Mouse (Mus musculus): ENCODE data around the gene Adam23. TPM values are rescaled to one million over a fixed set of nuclear protein-coding genes. Genes with fewer than 3 reads are reported as not detected.

Adam23 gene
- polyA plus RNA-seq, 1 experiment from 2014 or later: 3.0 TPM

DNA sequence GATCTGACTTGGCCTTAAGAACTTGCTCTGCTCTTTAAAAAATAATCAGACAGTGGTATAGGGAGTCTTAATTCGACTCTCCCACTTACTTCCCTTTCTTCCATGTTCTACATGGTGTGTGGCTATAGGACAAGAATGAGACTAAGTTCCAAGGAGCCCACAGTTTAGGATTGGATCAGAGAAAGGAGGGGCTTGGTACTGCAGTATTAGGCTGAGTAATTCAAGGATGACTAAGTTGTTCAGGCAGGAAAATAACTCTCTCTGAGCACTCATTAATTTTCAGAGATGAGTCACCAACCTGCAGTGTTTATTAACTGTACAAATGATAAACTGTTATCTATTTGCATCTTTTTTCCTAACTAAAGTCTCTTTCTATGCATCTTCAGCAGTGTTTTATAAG lies 45.3 kb downstream of the Adam23 start:
- H3K9ac ChIP-seq (ENCODE audit: low read depth, low read length): no peak overlapping the region
- DNase-seq (ENCODE audit: low spot score): no peak
- H3K4me2 ChIP-seq (ENCODE audit: low read length): no peak overlapping the region
- no peaks in the 10 kb centered on the region for H3K4me1 ChIP-seq (replicated peaks; ENCODE audit: insufficient read depth, low read length)
- H3K9me3 ChIP-seq (replicated peaks; ENCODE audit: low read length): no peaks in the 10 kb centered on the region
- ATAC-seq (replicated peaks; ENCODE audit: low FRiP score, low read depth): no peak
- no peaks in the 10 kb centered on the region for H3K27me3 ChIP-seq (ENCODE audit: insufficient read depth, low read length)
- no peak for TF ChIP-seq CTCF (IDR thresholded peaks at IDR 0.05; ENCODE audit: low read depth)
- no peak overlapping the region for H3K4me3 ChIP-seq (replicated peaks; ENCODE audit: low read depth, low read length)
- 55% methylated on average over 1 of the region's 1 CpGs for WGBS
- no peaks in the 10 kb centered on the region for H3K36me3 ChIP-seq (ENCODE audit: insufficient read depth, low read length)
- no peak overlapping the region for H3K27ac ChIP-seq

- Histone ChIP-seq H3K9ac (ENCODE audit: low read depth, low read length) (no peak overlapping the region), H3K4me2 (ENCODE audit: low read length) (no peak overlapping the region), H3K4me1 (replicated peaks; ENCODE audit: insufficient read depth, low read length) (no peaks in the 10 kb centered on the region), H3K9me3 (replicated peaks; ENCODE audit: low read length) (no peaks in the 10 kb centered on the region), H3K36me3 (ENCODE audit: insufficient read depth, low read length) (no peaks in the 10 kb centered on the region), H3K27me3 (ENCODE audit: insufficient read depth, low read length) (no peaks in the 10 kb centered on the region), H3K27ac (no peak overlapping the region), H3K4me3 (replicated peaks; ENCODE audit: low read depth, low read length) (no peak overlapping the region)
- DNase-seq (ENCODE audit: low spot score) (no peak), ATAC-seq (replicated peaks; ENCODE audit: low FRiP score, low read depth) (no peak)
- 65% methylated on average over 5 of the region's 5 CpGs for WGBS
- TF ChIP-seq CTCF (IDR thresholded peaks at IDR 0.05; ENCODE audit: low read depth): no peak
Observed at GRCm38 (mm10) chr1:63493325-63493724, 47.6 kb downstream of the Adam23 start.

DNA sequence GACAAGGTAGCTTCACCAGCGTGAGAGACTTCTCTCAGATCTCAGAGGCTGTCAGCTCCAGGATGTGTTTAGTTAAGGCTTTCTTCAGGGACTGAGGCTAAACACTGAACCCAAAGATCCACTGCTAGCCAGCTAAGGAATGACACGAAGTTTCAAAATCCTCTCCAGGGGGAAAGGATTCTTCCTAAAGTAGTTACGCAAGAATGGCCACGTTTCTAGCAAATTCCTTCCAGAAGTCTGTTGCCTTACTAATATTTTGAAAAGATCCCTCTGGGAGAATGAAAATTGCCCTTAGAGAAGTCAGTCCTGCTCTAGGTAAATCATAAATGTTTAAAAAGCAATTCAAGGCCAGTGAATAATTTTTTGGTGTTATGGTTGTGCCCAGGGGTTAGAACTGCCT lies 61.7 kb downstream of the Adam23 start:
- no peaks in the 10 kb centered on the region for H3K4me1 ChIP-seq (replicated peaks; ENCODE audit: insufficient read depth, low read length)
- DNase-seq (ENCODE audit: low spot score): no peak
- no peak overlapping the region for H3K4me2 ChIP-seq (ENCODE audit: low read length)
- TF ChIP-seq CTCF (IDR thresholded peaks at IDR 0.05; ENCODE audit: low read depth): no peak
- H3K27ac ChIP-seq: no peak overlapping the region
- no peak overlapping the region for H3K9ac ChIP-seq (ENCODE audit: low read depth, low read length)
- no peaks in the 10 kb centered on the region for H3K36me3 ChIP-seq (ENCODE audit: insufficient read depth, low read length)
- ATAC-seq (replicated peaks; ENCODE audit: low FRiP score, low read depth): no peak
- H3K9me3 ChIP-seq (replicated peaks; ENCODE audit: low read length): no peaks in the 10 kb centered on the region
- H3K27me3 ChIP-seq (ENCODE audit: insufficient read depth, low read length): no peaks in the 10 kb centered on the region
- no peak overlapping the region for H3K4me3 ChIP-seq (replicated peaks; ENCODE audit: low read depth, low read length)
- WGBS: 67% methylated on average over 4 of the region's 4 CpGs

- DNase-seq (ENCODE audit: low spot score): no peak
- no peak for TF ChIP-seq CTCF (IDR thresholded peaks at IDR 0.05; ENCODE audit: low read depth)
Observed at GRCm38 (mm10) chr1:63508801-63509200, 63.1 kb downstream of the Adam23 start.

DNA sequence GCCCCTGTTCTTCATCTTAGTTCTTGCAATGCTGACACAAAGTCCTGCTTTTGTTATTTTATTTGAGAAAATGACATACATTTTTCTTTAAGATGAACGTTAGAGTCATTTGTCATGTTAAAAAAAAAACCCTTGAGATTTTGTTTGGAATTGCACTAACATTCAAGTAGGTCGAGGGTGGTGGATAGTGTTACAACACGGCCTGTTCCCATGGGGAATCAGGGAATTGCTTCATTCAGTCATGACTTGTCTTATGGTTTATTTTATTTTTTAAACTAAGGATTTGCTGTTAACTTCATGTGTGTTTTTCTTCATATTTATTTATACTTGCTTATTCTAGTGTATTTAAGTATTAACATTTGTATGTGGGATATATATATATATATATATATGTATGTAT lies 65.7 kb downstream of the Adam23 start:
- Histone ChIP-seq H3K9me3 (replicated peaks; ENCODE audit: low read length) (no peaks in the 10 kb centered on the region), H3K4me2 (ENCODE audit: low read length) (no peak overlapping the region), H3K9ac (ENCODE audit: low read depth, low read length) (no peak overlapping the region), H3K36me3 (ENCODE audit: insufficient read depth, low read length) (no peaks in the 10 kb centered on the region), H3K27ac (no peak overlapping the region), H3K4me1 (replicated peaks; ENCODE audit: insufficient read depth, low read length) (no peaks in the 10 kb centered on the region), H3K4me3 (replicated peaks; ENCODE audit: low read depth, low read length) (no peak overlapping the region), H3K27me3 (ENCODE audit: insufficient read depth, low read length) (no peaks in the 10 kb centered on the region)
- WGBS: 43% methylated on average over 3 of the region's 3 CpGs
- DNase-seq (ENCODE audit: low spot score) (no peak), ATAC-seq (replicated peaks; ENCODE audit: low FRiP score, low read depth) (no peak)
- TF ChIP-seq CTCF (IDR thresholded peaks at IDR 0.05; ENCODE audit: low read depth): no peak

More at GRCm38 (mm10) chr1:63508801-63509200, 63.1 kb downstream of the Adam23 start:
- H3K4me1 ChIP-seq (replicated peaks; ENCODE audit: insufficient read depth, low read length): no peaks in the 10 kb centered on the region
- no peak overlapping the region for H3K27ac ChIP-seq
- H3K4me2 ChIP-seq (ENCODE audit: low read length): no peak overlapping the region
- H3K9me3 ChIP-seq (replicated peaks; ENCODE audit: low read length): no peaks in the 10 kb centered on the region
- H3K9ac ChIP-seq (ENCODE audit: low read depth, low read length): no peak overlapping the region
- ATAC-seq (replicated peaks; ENCODE audit: low FRiP score, low read depth): no peak
- WGBS: 47% methylated on average over 4 of the region's 4 CpGs
- no peaks in the 10 kb centered on the region for H3K36me3 ChIP-seq (ENCODE audit: insufficient read depth, low read length)
- H3K4me3 ChIP-seq (replicated peaks; ENCODE audit: low read depth, low read length): no peak overlapping the region
- no peaks in the 10 kb centered on the region for H3K27me3 ChIP-seq (ENCODE audit: insufficient read depth, low read length)

DNA sequence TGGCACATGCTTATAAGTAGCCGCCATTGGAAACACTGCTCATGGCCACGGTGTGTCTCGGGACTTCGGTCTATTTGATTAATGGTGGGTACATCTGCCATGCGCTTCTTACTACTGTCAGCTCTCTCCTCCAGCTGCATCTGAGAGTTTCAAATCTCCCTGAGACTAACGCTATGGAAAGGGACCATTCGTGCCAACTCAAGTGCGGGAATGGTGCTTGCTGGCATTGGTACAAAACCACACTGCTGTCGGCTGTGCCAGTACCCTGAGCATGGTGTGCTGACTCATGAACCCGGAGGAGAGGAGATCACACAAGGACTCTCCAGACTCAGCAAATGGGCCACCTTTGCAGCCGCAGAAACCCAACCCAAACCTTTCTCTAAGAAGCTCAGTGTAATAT lies 72.1 kb downstream of the Adam23 start:
- H3K36me3 ChIP-seq (ENCODE audit: insufficient read depth, low read length): no peaks in the 10 kb centered on the region
- H3K4me2 ChIP-seq (ENCODE audit: low read length): no peak overlapping the region
- no peak for DNase-seq (ENCODE audit: low spot score)
- H3K27me3 ChIP-seq (ENCODE audit: insufficient read depth, low read length): no peaks in the 10 kb centered on the region
- no peak overlapping the region for H3K4me3 ChIP-seq (replicated peaks; ENCODE audit: low read depth, low read length)
- H3K9ac ChIP-seq (ENCODE audit: low read depth, low read length): no peak overlapping the region
- no peak for ATAC-seq (replicated peaks; ENCODE audit: low FRiP score, low read depth)
- no peak overlapping the region for H3K27ac ChIP-seq
- no peaks in the 10 kb centered on the region for H3K4me1 ChIP-seq (replicated peaks; ENCODE audit: insufficient read depth, low read length)
- no peaks in the 10 kb centered on the region for H3K9me3 ChIP-seq (replicated peaks; ENCODE audit: low read length)
- TF ChIP-seq CTCF (IDR thresholded peaks at IDR 0.05; ENCODE audit: low read depth): no peak
- WGBS: 78% methylated on average over 11 of the region's 11 CpGs

DNA sequence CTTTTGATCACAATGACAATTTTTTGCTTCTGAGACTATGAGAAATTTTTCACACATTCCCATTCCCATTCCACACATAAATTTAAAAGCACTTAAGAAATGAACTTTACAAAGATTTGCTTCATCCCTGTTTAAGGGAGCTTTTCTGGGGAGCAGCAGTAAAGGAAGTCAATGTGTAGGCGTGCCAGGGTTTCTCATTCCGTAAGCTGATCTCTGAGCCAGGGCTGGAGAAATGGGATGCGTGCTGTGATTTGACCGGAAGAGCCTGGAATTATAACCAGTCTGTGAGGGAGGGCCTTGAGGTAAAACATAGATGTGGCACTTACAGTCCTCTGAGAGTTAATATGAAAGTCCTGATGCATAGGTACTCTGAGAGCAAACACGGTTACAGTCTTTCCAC lies 73.1 kb downstream of the Adam23 start:
- no peak overlapping the region for H3K4me3 ChIP-seq (replicated peaks; ENCODE audit: low read depth, low read length)
- no peak overlapping the region for H3K4me2 ChIP-seq (ENCODE audit: low read length)
- DNase-seq (ENCODE audit: low spot score) (peak; percentile 68), ATAC-seq (replicated peaks; ENCODE audit: low FRiP score, low read depth) (no peak)
- H3K27ac ChIP-seq: no peak overlapping the region
- TF ChIP-seq CTCF (IDR thresholded peaks at IDR 0.05; ENCODE audit: low read depth): no peak
- no peaks in the 10 kb centered on the region for H3K36me3 ChIP-seq (ENCODE audit: insufficient read depth, low read length)
- no peaks in the 10 kb centered on the region for H3K4me1 ChIP-seq (replicated peaks; ENCODE audit: insufficient read depth, low read length)
- 12% methylated on average over 5 of the region's 5 CpGs for WGBS
- no peak overlapping the region for H3K9ac ChIP-seq (ENCODE audit: low read depth, low read length)
- no peaks in the 10 kb centered on the region for H3K27me3 ChIP-seq (ENCODE audit: insufficient read depth, low read length)
- no peaks in the 10 kb centered on the region for H3K9me3 ChIP-seq (replicated peaks; ENCODE audit: low read length)
